Mouse (Mus musculus) bone marrow macrophage, adult 2 months (primary cell): ENCODE data around the gene Fam78b.

ENCODE experiments used
- CTCF ChIP-seq: IDR thresholded peaks from 2 replicates; pipeline ENCODE4 v1.5.1; 2012; ENCODE audit warnings: low read depth, mild to moderate bottlenecking, low read length, moderate library complexity
- POLR2A ChIP-seq: IDR thresholded peaks from 2 replicates; pipeline ENCODE4 v1.6.1; 2012; ENCODE audit warnings: mild to moderate bottlenecking, low read depth, low read length, borderline replicate concordance

DNA sequence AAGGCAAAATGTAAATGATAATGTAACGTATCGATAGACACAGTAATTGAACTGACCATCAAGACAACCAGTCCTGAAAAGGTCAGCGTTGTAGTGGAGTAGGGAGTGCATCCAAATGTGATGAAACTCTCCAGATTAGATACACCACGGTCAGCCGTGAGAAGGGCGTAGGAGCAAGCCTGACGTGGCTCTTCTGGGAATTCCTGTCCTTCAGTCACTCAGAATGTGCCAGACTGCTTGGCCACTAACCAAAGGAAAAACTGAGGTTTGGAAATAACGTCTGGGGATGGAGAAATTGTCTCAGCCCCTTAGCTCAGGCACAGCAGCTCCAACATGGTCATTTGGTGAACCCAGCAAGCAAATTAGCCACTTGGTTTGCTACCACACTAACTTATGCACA is 74.5 kb downstream of the Fam78b start:
- no peak for TF ChIP-seq POLR2A
- no peak for TF ChIP-seq CTCF
